Mouse (Mus musculus): Measurements from ENCODE around the gene Cnot8. TPM values are rescaled to one million over a fixed set of nuclear protein-coding genes. Genes with fewer than 3 reads are reported as not detected.

Gene Cnot8
- polyA plus RNA-seq, 2 experiments from 2014 or later: 76.7 to 88.9 TPM

- ATAC-seq: no peak
Observed at GRCm38 (mm10) chr11:58107009-58107408, 3.1 kb downstream of the Cnot8 start.

GRCm38 (mm10) chr11:58107664-58108337 lies 3.8 kb downstream of the Cnot8 start:
- no peak for ATAC-seq

GRCm38 (mm10) chr11:58116560-58116959 lies 12.6 kb downstream of the Cnot8 start:
- no peak for ATAC-seq

GRCm38 (mm10) chr11:58117044-58117652 lies 13.2 kb downstream of the Cnot8 start:
- no peak for ATAC-seq

GRCm38 (mm10) chr11:58120655-58121054 lies 16.7 kb downstream of the Cnot8 start:
- ATAC-seq: no peak

GRCm38 (mm10) chr11:58121351-58121750 lies 17.4 kb downstream of the Cnot8 start:
- ATAC-seq: no peak

GRCm38 (mm10) chr11:58123711-58124110 lies 19.8 kb downstream of the Cnot8 start:
- ATAC-seq: no peak

- ATAC-seq: no peak
Observed at GRCm38 (mm10) chr11:58125021-58125420, 21.1 kb downstream of the Cnot8 start.

- peak; percentile 92 for ATAC-seq
Observed at GRCm38 (mm10) chr11:58126397-58127160, 22.6 kb downstream of the Cnot8 start.

GRCm38 (mm10) chr11:58127544-58127943 lies 23.6 kb downstream of the Cnot8 start:
- no peak for ATAC-seq

GRCm38 (mm10) chr11:58129302-58129843 lies 25.4 kb downstream of the Cnot8 start:
- no peak for ATAC-seq

GRCm38 (mm10) chr11:58132026-58132425 lies 28.1 kb downstream of the Cnot8 start:
- peak; percentile 49 for ATAC-seq

- no peak for ATAC-seq
Observed at GRCm38 (mm10) chr11:58134869-58135268, 30.9 kb downstream of the Cnot8 start.

- no peak for ATAC-seq
Observed at GRCm38 (mm10) chr11:58135296-58135695, 31.3 kb downstream of the Cnot8 start.

- ATAC-seq: no peak
Observed at GRCm38 (mm10) chr11:58136677-58137076, 32.7 kb downstream of the Cnot8 start.

GRCm38 (mm10) chr11:58138821-58139220 lies 34.9 kb downstream of the Cnot8 start:
- no peak for ATAC-seq

- ATAC-seq: no peak
Observed at GRCm38 (mm10) chr11:58139466-58139865, 35.5 kb downstream of the Cnot8 start.

GRCm38 (mm10) chr11:58143704-58144426 lies 39.9 kb downstream of the Cnot8 start:
- no peak for ATAC-seq

GRCm38 (mm10) chr11:58146241-58146640 lies 42.3 kb downstream of the Cnot8 start:
- no peak for ATAC-seq

GRCm38 (mm10) chr11:58155458-58155857 lies 51.5 kb downstream of the Cnot8 start:
- ATAC-seq: no peak

- no peak for ATAC-seq
Observed at GRCm38 (mm10) chr11:58156871-58157270, 52.9 kb downstream of the Cnot8 start.

- no peak for ATAC-seq
Observed at GRCm38 (mm10) chr11:58165072-58165471, 61.1 kb downstream of the Cnot8 start.

GRCm38 (mm10) chr11:58167822-58168166 lies 63.8 kb downstream of the Cnot8 start:
- ATAC-seq: no peak

Data from activated CD4-positive, CD25-positive, alpha-beta regulatory T cell, adult 4 months (primary cell).